Mouse (Mus musculus) intestine, embryonic 15.5 days (tissue): ENCODE results near the gene Igf2bp1. TPM values are rescaled to one million over a fixed set of nuclear protein-coding genes. Genes with fewer than 3 reads are reported as not detected.

Experiments
- ATAC-seq: fragments of 200-750 bp; cut with Nextera tagmentation; 2 replicates; pipeline ENCODE4 v1.8.0; 2017; ENCODE audit warnings: moderate TSS enrichment, moderate library complexity
- H3K27ac ChIP-seq: fragments of 300-500 bp; sonication (generic); 2 replicates; pipeline ENCODE4 v1.5.1; 2015; ENCODE audit warnings: mild to moderate bottlenecking, inconsistent platforms
- H3K27me3 ChIP-seq: fragments of 300-500 bp; sonication (generic); replicated peaks from 2 replicates; pipeline ENCODE4 v1.6.1; 2015; ENCODE audit warnings: inconsistent platforms
- H3K36me3 ChIP-seq: fragments of 300-500 bp; sonication (generic); 2 replicates; pipeline ENCODE4 v1.6.1; 2015; ENCODE audit warnings: inconsistent platforms
- H3K4me1 ChIP-seq: fragments of 300-500 bp; sonication (generic); replicated peaks from 2 replicates; pipeline ENCODE4 v1.6.1; 2015; ENCODE audit warnings: inconsistent platforms
- H3K4me2 ChIP-seq: fragments of 300-500 bp; sonication (generic); replicated peaks from 2 replicates; pipeline ENCODE4 v1.6.1; 2015; ENCODE audit warnings: mild to moderate bottlenecking, inconsistent platforms
- H3K4me3 ChIP-seq: fragments of 300-500 bp; sonication (generic); replicated peaks from 2 replicates; pipeline ENCODE4 v1.5.1; 2015; ENCODE audit warnings: inconsistent platforms
- H3K9ac ChIP-seq: fragments of 300-500 bp; sonication (generic); 2 replicates; pipeline ENCODE4 v1.6.1; 2015; ENCODE audit warnings: inconsistent platforms
- H3K9me3 ChIP-seq: fragments of 300-500 bp; sonication (generic); 2 replicates; pipeline ENCODE4 v1.6.1; 2016; ENCODE audit warnings: inconsistent platforms
- WGBS: fragments of 180-500 bp; shearing (Covaris S2); methylation state at CpG from one replicate; pipeline ENCODE4 v1.1.7; 2015; 5-methylcytosine and 5-hydroxymethylcytosine counted together
- polyA plus RNA-seq: library from polyadenylated mRNA; unstranded; fragments of >200 nt; fragmentation: Nextera tagmentation; extraction: Ambion mirVana; gene quantifications from 2 replicates; pipeline ENCODE4 v1.2.1, GENCODE M21; 2015

The Igf2bp1 gene
- polyA plus RNA-seq, 1 experiment from 2014 or later, result 42.8 TPM

- Histone ChIP-seq H3K9ac (peak overlapping the region; percentile 94), H3K9me3 (no peaks in the 10 kb centered on the region), H3K4me3 (peak overlapping the region; percentile 83), H3K27me3 (no peaks in the 10 kb centered on the region; the same call in 1 of the 2 replicates), H3K4me2 (peak overlapping the region; percentile 95), H3K36me3 (no peaks in the 10 kb centered on the region), H3K4me1 (peaks cover 14% of the 10 kb centered on the region), H3K27ac (peak overlapping the region; percentile 92)
- under 1% methylated on average over 33 of the region's 33 CpGs for WGBS
- peak; percentile 23 for ATAC-seq
Observed at GRCm38 (mm10) chr11:96006367-96006851, 669 bp upstream of the Igf2bp1 start.

- peak; percentile 36 for ATAC-seq
- H3K27ac ChIP-seq, result peak overlapping the region; percentile 92
- no peaks in the 10 kb centered on the region for H3K36me3 ChIP-seq
- no peaks in the 10 kb centered on the region; the same call in 1 of the 2 replicates for H3K27me3 ChIP-seq
- H3K4me2 ChIP-seq, result peak overlapping the region; percentile 95
- H3K9ac ChIP-seq, result peak overlapping the region; percentile 94
- H3K9me3 ChIP-seq, result no peaks in the 10 kb centered on the region
- peaks cover 14% of the 10 kb centered on the region for H3K4me1 ChIP-seq
- peak overlapping the region; percentile 83 for H3K4me3 ChIP-seq
- WGBS, result under 1% methylated on average over 56 of the region's 57 CpGs
Observed at GRCm38 (mm10) chr11:96004793-96005402, 842 bp downstream of the Igf2bp1 start.

- H3K27ac ChIP-seq, result peak overlapping the region; percentile 92
- no peaks in the 10 kb centered on the region for H3K36me3 ChIP-seq
- H3K4me2 ChIP-seq, result peak overlapping the region; percentile 95
- peak overlapping the region; percentile 94 for H3K9ac ChIP-seq
- peaks cover 14% of the 10 kb centered on the region for H3K4me1 ChIP-seq
- no peak; the same call in 1 of the 2 replicates for ATAC-seq
- no peaks in the 10 kb centered on the region; the same call in 1 of the 2 replicates for H3K27me3 ChIP-seq
- no peaks in the 10 kb centered on the region for H3K9me3 ChIP-seq
- peak overlapping the region; percentile 83 for H3K4me3 ChIP-seq
- WGBS, result under 1% methylated on average over 32 of the region's 32 CpGs
Observed at GRCm38 (mm10) chr11:96003969-96004792, 1.6 kb downstream of the Igf2bp1 start.

GRCm38 (mm10) chr11:96003100-96003900 lies 2.4 kb downstream of the Igf2bp1 start:
- H3K4me3 ChIP-seq, result peak overlapping the region; percentile 83
- no peak overlapping the region for H3K27ac ChIP-seq
- no peak for ATAC-seq
- H3K9me3 ChIP-seq, result no peaks in the 10 kb centered on the region
- WGBS, result 3% methylated on average over 12 of the region's 12 CpGs
- peak overlapping the region; percentile 45 for H3K9ac ChIP-seq
- no peaks in the 10 kb centered on the region for H3K36me3 ChIP-seq
- peak overlapping the region; percentile 95 for H3K4me2 ChIP-seq
- H3K4me1 ChIP-seq, result peaks cover 17% of the 10 kb centered on the region
- no peaks in the 10 kb centered on the region; the same call in 1 of the 2 replicates for H3K27me3 ChIP-seq

GRCm38 (mm10) chr11:95994151-95994550 lies 11.6 kb downstream of the Igf2bp1 start:
- Histone ChIP-seq H3K4me3 (no peak overlapping the region), H3K27me3 (no peaks in the 10 kb centered on the region), H3K9me3 (no peaks in the 10 kb centered on the region), H3K4me1 (peaks cover 44% of the 10 kb centered on the region), H3K4me2 (no peak overlapping the region), H3K9ac (no peak overlapping the region), H3K36me3 (0 out of 2 replicates have a peak, but pooled peaks cover 6% of the 10 kb centered on the region), H3K27ac (no peak overlapping the region)
- WGBS, result 94% methylated on average over 8 of the region's 8 CpGs
- ATAC-seq, result no peak

GRCm38 (mm10) chr11:95990886-95991708 lies 14.6 kb downstream of the Igf2bp1 start:
- Histone ChIP-seq H3K4me1 (peaks cover 49% of the 10 kb centered on the region), H3K27me3 (no peaks in the 10 kb centered on the region), H3K4me3 (peak overlapping the region; percentile 47), H3K36me3 (0 out of 2 replicates have a peak, but pooled peaks cover 3% of the 10 kb centered on the region), H3K4me2 (peak overlapping the region; percentile 88), H3K9ac (peak overlapping the region; percentile 64), H3K27ac (peak overlapping the region; percentile 77), H3K9me3 (no peaks in the 10 kb centered on the region)
- WGBS, result 3% methylated on average over 39 of the region's 49 CpGs
- peak; percentile 83 for ATAC-seq

- H3K4me3 ChIP-seq, result peak overlapping the region; percentile 47; the same call in 1 of the 2 replicates
- peaks cover 49% of the 10 kb centered on the region for H3K4me1 ChIP-seq
- 0 out of 2 replicates have a peak, but pooled peaks cover 3% of the 10 kb centered on the region for H3K36me3 ChIP-seq
- no peak for ATAC-seq
- peak overlapping the region; percentile 88 for H3K4me2 ChIP-seq
- 50% methylated on average over 4 of the region's 4 CpGs for WGBS
- H3K9me3 ChIP-seq, result no peaks in the 10 kb centered on the region
- H3K27me3 ChIP-seq, result no peaks in the 10 kb centered on the region
- H3K27ac ChIP-seq, result peak overlapping the region; percentile 77
- peak overlapping the region; percentile 64; the same call in 1 of the 2 replicates for H3K9ac ChIP-seq
Observed at GRCm38 (mm10) chr11:95990431-95990830, 15.3 kb downstream of the Igf2bp1 start.

GRCm38 (mm10) chr11:95989864-95990263 lies 15.9 kb downstream of the Igf2bp1 start:
- ATAC-seq, result no peak
- H3K9me3 ChIP-seq, result no peaks in the 10 kb centered on the region
- H3K4me2 ChIP-seq, result no peak overlapping the region
- 0 out of 2 replicates have a peak, but pooled peaks cover 3% of the 10 kb centered on the region for H3K36me3 ChIP-seq
- H3K27me3 ChIP-seq, result no peaks in the 10 kb centered on the region
- no peak overlapping the region for H3K9ac ChIP-seq
- H3K4me3 ChIP-seq, result no peak overlapping the region
- peak overlapping the region; percentile 11; the same call in 1 of the 2 replicates for H3K27ac ChIP-seq
- WGBS, result 56% methylated on average over 8 of the region's 8 CpGs
- peaks cover 49% of the 10 kb centered on the region for H3K4me1 ChIP-seq

GRCm38 (mm10) chr11:95988533-95988932 lies 17.2 kb downstream of the Igf2bp1 start:
- H3K4me1 ChIP-seq, result peaks cover 54% of the 10 kb centered on the region
- no peak overlapping the region for H3K9ac ChIP-seq
- H3K4me3 ChIP-seq, result no peak overlapping the region
- no peaks in the 10 kb centered on the region for H3K9me3 ChIP-seq
- peak overlapping the region; percentile 3; the same call in 1 of the 2 replicates for H3K27ac ChIP-seq
- no peak overlapping the region for H3K4me2 ChIP-seq
- H3K36me3 ChIP-seq, result no peaks in the 10 kb centered on the region
- peak; percentile 44; the same call in 1 of the 2 replicates for ATAC-seq
- no peaks in the 10 kb centered on the region for H3K27me3 ChIP-seq
- 56% methylated on average over 9 of the region's 9 CpGs for WGBS

GRCm38 (mm10) chr11:95987854-95988447 lies 17.8 kb downstream of the Igf2bp1 start:
- Histone ChIP-seq H3K9ac (no peak overlapping the region), H3K27ac (peak overlapping the region; percentile 3; the same call in 1 of the 2 replicates), H3K9me3 (no peaks in the 10 kb centered on the region), H3K4me2 (no peak overlapping the region), H3K36me3 (no peaks in the 10 kb centered on the region), H3K4me3 (no peak overlapping the region), H3K27me3 (no peaks in the 10 kb centered on the region), H3K4me1 (peaks cover 55% of the 10 kb centered on the region)
- no peak for ATAC-seq
- WGBS, result 68% methylated on average over 6 of the region's 6 CpGs
